Mouse (Mus musculus): Measurements from ENCODE around the gene Golm1. TPM values are rescaled to one million over a fixed set of nuclear protein-coding genes. Genes with fewer than 3 reads are reported as not detected.

Golm1 gene
- polyA plus RNA-seq, 1 experiment: 3.0 TPM

DNA sequence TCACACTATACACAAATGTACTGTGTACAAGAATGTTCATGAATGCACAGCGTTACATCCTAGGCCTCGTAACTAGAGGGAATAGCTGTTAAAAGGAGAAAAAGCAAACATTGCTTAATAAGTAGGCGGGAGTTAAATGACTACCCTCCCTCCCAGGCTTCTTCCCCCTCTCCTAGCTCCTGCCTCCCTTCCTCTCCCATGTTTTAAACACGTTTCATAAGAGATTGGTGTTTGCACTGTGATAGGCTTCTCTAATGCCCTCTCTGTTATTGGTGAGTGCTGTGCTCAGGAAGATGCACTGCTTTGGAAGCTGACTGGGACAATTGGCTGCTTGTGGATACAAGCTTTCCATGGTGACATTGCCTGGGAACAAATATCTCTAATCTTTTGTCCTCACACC is 60.1 kb downstream of the Golm1 start:
- Histone ChIP-seq H3K27me3 (ENCODE audit: control insufficient read depth, insufficient read depth, low read length) (no peaks in the 10 kb centered on the region), H3K27ac (ENCODE audit: control insufficient read depth, insufficient read depth, low read depth, low read length) (no peak overlapping the region), H3K4me3 (ENCODE audit: control insufficient read depth, low read depth, low read length) (no peak overlapping the region), H3K4me1 (ENCODE audit: control insufficient read depth, insufficient read depth, low read length) (no peaks in the 10 kb centered on the region), H3K36me3 (ENCODE audit: control insufficient read depth, insufficient read depth, low read length) (peaks cover 4% of the 10 kb centered on the region)
- no peak for TF ChIP-seq POLR2A (IDR thresholded peaks at IDR 0.05; ENCODE audit: control insufficient read depth, low read depth, low read length)
- TF ChIP-seq CTCF (IDR thresholded peaks at IDR 0.05; ENCODE audit: control insufficient read depth, insufficient read depth, insufficient replicate concordance, low read depth, low read length): no peak

DNA sequence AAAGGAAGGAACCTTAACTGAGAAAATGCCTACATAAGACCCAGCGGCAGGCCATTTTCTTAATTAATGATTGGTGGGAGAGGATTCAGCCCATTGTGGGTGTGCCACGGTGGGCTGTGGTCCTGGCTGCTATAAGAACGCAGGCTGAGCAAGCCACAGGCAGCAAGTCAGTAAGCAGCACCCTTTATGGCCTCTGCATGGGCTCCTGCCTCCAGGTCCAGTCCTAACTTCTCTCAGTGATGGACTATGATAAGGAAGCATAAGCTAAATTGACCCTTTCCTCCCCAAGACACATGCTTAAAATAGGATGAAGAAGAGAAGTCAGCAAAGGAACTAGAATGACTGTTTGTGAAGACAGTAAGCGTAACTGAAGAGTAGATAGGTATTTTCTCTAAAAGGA is 60.5 kb downstream of the Golm1 start:
- Histone ChIP-seq H3K4me3 (ENCODE audit: control insufficient read depth, low read depth, low read length) (no peak overlapping the region), H3K27ac (ENCODE audit: control insufficient read depth, insufficient read depth, low read depth, low read length) (no peak overlapping the region), H3K36me3 (ENCODE audit: control insufficient read depth, insufficient read depth, low read length) (peaks cover 6% of the 10 kb centered on the region), H3K4me1 (ENCODE audit: control insufficient read depth, insufficient read depth, low read length) (no peaks in the 10 kb centered on the region), H3K27me3 (ENCODE audit: control insufficient read depth, insufficient read depth, low read length) (no peaks in the 10 kb centered on the region)
- TF ChIP-seq POLR2A (IDR thresholded peaks at IDR 0.05; ENCODE audit: control insufficient read depth, low read depth, low read length) (no peak), CTCF (IDR thresholded peaks at IDR 0.05; ENCODE audit: control insufficient read depth, insufficient read depth, insufficient replicate concordance, low read depth, low read length) (no peak)

DNA sequence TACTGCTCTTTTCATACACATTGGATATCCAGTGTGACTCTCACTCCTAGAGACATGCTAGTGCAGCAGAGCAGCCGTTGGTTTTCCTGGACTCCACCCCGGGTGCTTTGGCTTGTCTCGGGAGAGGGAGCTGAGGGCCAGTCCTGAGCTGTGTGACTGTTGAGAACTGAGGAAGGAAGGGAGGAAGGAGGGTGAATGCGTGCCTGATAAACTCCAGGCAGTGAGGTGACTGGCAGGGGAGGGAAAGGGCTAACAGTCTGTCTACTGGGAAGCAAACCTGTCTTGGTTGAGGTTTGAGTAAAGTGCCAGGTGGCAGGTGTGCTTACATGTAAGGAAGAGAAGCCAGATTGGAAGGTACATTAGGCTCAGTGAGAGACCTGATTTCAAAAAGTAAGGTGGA is 61.7 kb downstream of the Golm1 start:
- Histone ChIP-seq H3K4me1 (ENCODE audit: control insufficient read depth, insufficient read depth, low read length) (no peaks in the 10 kb centered on the region), H3K36me3 (ENCODE audit: control insufficient read depth, insufficient read depth, low read length) (peaks cover 6% of the 10 kb centered on the region), H3K4me3 (ENCODE audit: control insufficient read depth, low read depth, low read length) (no peak overlapping the region), H3K27me3 (ENCODE audit: control insufficient read depth, insufficient read depth, low read length) (no peaks in the 10 kb centered on the region), H3K27ac (ENCODE audit: control insufficient read depth, insufficient read depth, low read depth, low read length) (no peak overlapping the region)
- no peak for TF ChIP-seq POLR2A (IDR thresholded peaks at IDR 0.05; ENCODE audit: control insufficient read depth, low read depth, low read length)
- TF ChIP-seq CTCF (IDR thresholded peaks at IDR 0.05; ENCODE audit: control insufficient read depth, insufficient read depth, insufficient replicate concordance, low read depth, low read length): no peak

DNA sequence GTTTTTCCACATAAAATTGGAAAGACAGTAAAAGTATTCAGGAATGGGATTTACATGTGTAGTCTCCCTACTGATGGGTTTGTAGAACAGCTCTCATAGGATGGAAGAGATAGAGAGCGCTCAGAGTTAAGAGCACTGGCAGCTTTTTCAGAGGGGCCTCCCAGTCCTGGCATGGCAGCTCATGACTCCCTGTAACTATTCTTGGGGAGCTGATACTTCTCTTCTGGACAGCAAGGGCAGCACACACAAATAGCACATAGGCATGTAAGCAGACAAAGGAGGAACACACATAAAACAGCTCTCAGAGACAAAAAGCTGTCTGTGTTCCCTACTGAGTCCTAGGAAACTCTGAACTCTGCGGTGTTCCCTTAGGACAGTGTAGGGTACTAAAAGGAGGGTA is 65.2 kb downstream of the Golm1 start:
- H3K4me1 ChIP-seq (ENCODE audit: control insufficient read depth, insufficient read depth, low read length): no peaks in the 10 kb centered on the region; the same call in 1 of the 2 replicates
- TF ChIP-seq POLR2A (IDR thresholded peaks at IDR 0.05; ENCODE audit: control insufficient read depth, low read depth, low read length) (no peak), CTCF (IDR thresholded peaks at IDR 0.05; ENCODE audit: control insufficient read depth, insufficient read depth, insufficient replicate concordance, low read depth, low read length) (no peak)
- no peak overlapping the region for H3K27ac ChIP-seq (ENCODE audit: control insufficient read depth, insufficient read depth, low read depth, low read length)
- H3K36me3 ChIP-seq (ENCODE audit: control insufficient read depth, insufficient read depth, low read length): peaks cover 4% of the 10 kb centered on the region
- H3K4me3 ChIP-seq (ENCODE audit: control insufficient read depth, low read depth, low read length): no peak overlapping the region
- no peaks in the 10 kb centered on the region for H3K27me3 ChIP-seq (ENCODE audit: control insufficient read depth, insufficient read depth, low read length)

DNA sequence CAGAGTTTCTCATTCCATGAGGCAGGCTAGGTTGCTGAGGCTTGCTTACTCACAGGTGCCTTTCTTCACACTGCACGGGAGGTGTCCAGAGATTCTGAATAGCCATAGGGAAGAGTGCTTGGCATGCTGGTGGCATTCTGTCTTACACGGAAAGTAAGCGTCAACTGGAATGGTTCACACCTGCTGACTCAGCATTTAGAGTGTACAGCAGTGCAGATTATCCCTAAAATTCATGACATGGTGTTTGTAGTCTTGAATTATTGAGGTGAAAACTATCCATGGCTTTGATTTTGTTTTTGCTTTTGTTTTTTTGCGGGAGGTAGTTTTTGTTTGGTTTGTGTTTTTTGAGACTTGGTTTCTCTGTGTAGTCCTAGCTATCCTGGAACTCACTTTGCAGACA is 65.7 kb downstream of the Golm1 start:
- H3K27ac ChIP-seq (ENCODE audit: control insufficient read depth, insufficient read depth, low read depth, low read length): no peak overlapping the region
- H3K4me1 ChIP-seq (ENCODE audit: control insufficient read depth, insufficient read depth, low read length): no peaks in the 10 kb centered on the region; the same call in 1 of the 2 replicates
- peaks cover 4% of the 10 kb centered on the region for H3K36me3 ChIP-seq (ENCODE audit: control insufficient read depth, insufficient read depth, low read length)
- H3K4me3 ChIP-seq (ENCODE audit: control insufficient read depth, low read depth, low read length): no peak overlapping the region
- TF ChIP-seq POLR2A (IDR thresholded peaks at IDR 0.05; ENCODE audit: control insufficient read depth, low read depth, low read length) (no peak), CTCF (IDR thresholded peaks at IDR 0.05; ENCODE audit: control insufficient read depth, insufficient read depth, insufficient replicate concordance, low read depth, low read length) (no peak)
- no peaks in the 10 kb centered on the region for H3K27me3 ChIP-seq (ENCODE audit: control insufficient read depth, insufficient read depth, low read length)

DNA sequence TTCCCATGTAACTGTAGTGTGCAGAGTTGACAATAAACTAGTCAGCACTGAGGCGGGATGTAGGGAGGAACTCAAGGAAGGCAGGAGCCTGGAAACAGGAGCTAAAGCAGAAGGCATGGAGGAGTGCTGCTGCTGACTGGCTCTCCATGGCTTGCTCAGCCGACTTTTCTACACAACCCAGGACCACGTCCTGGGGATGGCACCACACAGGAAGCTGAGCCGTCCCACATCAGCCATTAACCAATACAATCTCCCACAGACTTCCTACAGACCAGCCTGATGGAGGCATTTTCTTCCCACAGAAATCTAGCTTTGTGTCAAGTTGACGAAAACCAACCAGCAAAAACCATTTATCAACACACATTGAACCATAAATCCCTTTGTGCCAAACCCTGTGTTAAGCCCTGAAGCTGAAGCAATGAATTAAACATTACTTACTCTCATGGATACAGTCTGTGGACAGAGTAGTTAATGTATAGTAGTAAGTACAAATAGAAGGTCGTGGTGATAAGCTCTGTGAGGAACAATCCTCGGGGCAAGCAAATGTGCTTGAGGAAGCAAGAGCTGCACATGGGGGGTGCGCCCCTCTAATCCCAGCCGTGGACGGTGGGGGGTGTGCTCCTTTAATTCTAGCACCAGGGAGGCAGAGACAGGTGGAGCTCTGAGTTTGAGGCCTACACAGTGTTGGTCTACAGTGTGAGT is 70.2 kb downstream of the Golm1 start:
- H3K36me3 ChIP-seq (ENCODE audit: control insufficient read depth, insufficient read depth, low read length): peaks cover 3% of the 10 kb centered on the region
- H3K27ac ChIP-seq (ENCODE audit: control insufficient read depth, insufficient read depth, low read depth, low read length): no peak overlapping the region
- no peak for TF ChIP-seq CTCF (IDR thresholded peaks at IDR 0.05; ENCODE audit: control insufficient read depth, insufficient read depth, insufficient replicate concordance, low read depth, low read length)
- H3K4me3 ChIP-seq (ENCODE audit: control insufficient read depth, low read depth, low read length): no peak overlapping the region
- H3K4me1 ChIP-seq (ENCODE audit: control insufficient read depth, insufficient read depth, low read length): no peaks in the 10 kb centered on the region; the same call in 1 of the 2 replicates
- no peaks in the 10 kb centered on the region for H3K27me3 ChIP-seq (ENCODE audit: control insufficient read depth, insufficient read depth, low read length)

DNA sequence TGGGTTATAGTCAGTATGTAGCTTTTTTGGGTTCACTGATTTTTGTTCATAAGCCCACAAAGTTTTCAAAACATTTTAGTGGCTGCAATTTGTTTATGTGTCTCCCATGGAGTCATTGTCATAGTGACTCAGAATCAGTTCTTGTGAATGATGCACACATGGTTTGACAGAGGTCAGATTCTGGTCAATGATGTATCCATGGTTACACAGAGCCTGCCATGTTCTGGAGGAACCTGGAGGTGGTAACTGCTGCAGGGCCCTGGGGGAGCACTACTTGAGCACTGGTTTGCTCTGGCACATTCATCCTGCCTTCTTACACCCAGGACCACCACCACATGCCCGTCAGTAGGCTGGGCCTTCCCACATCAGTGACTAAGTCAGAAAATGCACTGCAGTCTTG is 71.1 kb downstream of the Golm1 start:
- TF ChIP-seq POLR2A (IDR thresholded peaks at IDR 0.05; ENCODE audit: control insufficient read depth, low read depth, low read length): no peak
- no peak for TF ChIP-seq CTCF (IDR thresholded peaks at IDR 0.05; ENCODE audit: control insufficient read depth, insufficient read depth, insufficient replicate concordance, low read depth, low read length)
- Histone ChIP-seq H3K36me3 (ENCODE audit: control insufficient read depth, insufficient read depth, low read length) (peaks cover 5% of the 10 kb centered on the region), H3K4me3 (ENCODE audit: control insufficient read depth, low read depth, low read length) (no peak overlapping the region), H3K27me3 (ENCODE audit: control insufficient read depth, insufficient read depth, low read length) (no peaks in the 10 kb centered on the region), H3K27ac (ENCODE audit: control insufficient read depth, insufficient read depth, low read depth, low read length) (no peak overlapping the region), H3K4me1 (ENCODE audit: control insufficient read depth, insufficient read depth, low read length) (no peaks in the 10 kb centered on the region; the same call in 1 of the 2 replicates)
